Mouse (Mus musculus): ENCODE measurements at regions not wholly inside any gene's neighbourhood (a gene's known extent, or its start where the extent isn't known, plus 50 kb on each side); places are given as distances from the start of the nearest gene placed in this dataset.

DNA sequence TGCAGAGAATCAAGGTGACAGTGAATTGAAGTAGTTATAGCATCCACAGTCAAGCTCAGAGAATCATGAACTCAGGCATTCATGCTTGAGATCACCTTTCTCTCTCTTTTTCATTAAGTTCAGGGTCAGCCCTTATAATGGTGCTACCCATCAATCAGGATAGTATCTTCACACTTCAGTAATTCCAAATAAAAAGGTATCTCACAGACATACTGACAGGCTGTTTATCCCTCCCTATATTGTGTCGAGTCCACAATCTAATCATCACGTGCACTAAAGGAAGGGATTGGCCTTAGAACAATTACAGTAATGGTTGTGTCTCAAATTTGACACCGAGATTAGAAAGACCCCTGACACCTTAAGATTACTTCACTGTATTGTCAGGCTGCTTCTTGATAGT lies 138.7 kb upstream of the Rspo3 start:
- no peak for TF ChIP-seq ZNF384 (IDR thresholded peaks at IDR 0.05; ENCODE audit: low read depth, low read length)
- TF ChIP-seq CTCF (conservative IDR thresholded peaks at IDR 0.05 in 1 of 2, IDR thresholded peaks at IDR 0.05 in 1 of 2; ENCODE audit: low read depth in 2 of 2, low read length in 2 of 2) = no peak
- TF ChIP-seq TBP (conservative IDR thresholded peaks at IDR 0.05; ENCODE audit: low read depth, low read length) = no peak
- no peak for TF ChIP-seq POLR2A (IDR thresholded peaks at IDR 0.05; ENCODE audit: low read depth, low read length)
- TF ChIP-seq NELFE (IDR thresholded peaks at IDR 0.05; ENCODE audit: low read depth, low read length) = no peak
- TF ChIP-seq ELF1 (IDR thresholded peaks at IDR 0.05; ENCODE audit: low read depth, low read length) = no peak
- no peak for TF ChIP-seq HCFC1 (IDR thresholded peaks at IDR 0.05; ENCODE audit: low read depth, low read length)
- no peak for TF ChIP-seq RAD21 (IDR thresholded peaks at IDR 0.05; ENCODE audit: low read depth, low read length)
- no peak for TF ChIP-seq MEF2A (IDR thresholded peaks at IDR 0.05; ENCODE audit: borderline replicate concordance, low read depth, low read length)
- TF ChIP-seq USF1 (IDR thresholded peaks at IDR 0.05; ENCODE audit: low read depth, low read length) = no peak
- TF ChIP-seq SIN3A (IDR thresholded peaks at IDR 0.05; ENCODE audit: low read length) = no peak
- TF ChIP-seq GABPA (IDR thresholded peaks at IDR 0.05; ENCODE audit: insufficient replicate concordance, low read depth, low read length) = no peak
- TF ChIP-seq NRF1 (IDR thresholded peaks at IDR 0.05; ENCODE audit: low read depth, low read length) = no peak
- no peak for TF ChIP-seq MAFK (IDR thresholded peaks at IDR 0.05; ENCODE audit: insufficient replicate concordance, low read length)
